Mouse (Mus musculus): ENCODE results near the gene Setd6.

DNA sequence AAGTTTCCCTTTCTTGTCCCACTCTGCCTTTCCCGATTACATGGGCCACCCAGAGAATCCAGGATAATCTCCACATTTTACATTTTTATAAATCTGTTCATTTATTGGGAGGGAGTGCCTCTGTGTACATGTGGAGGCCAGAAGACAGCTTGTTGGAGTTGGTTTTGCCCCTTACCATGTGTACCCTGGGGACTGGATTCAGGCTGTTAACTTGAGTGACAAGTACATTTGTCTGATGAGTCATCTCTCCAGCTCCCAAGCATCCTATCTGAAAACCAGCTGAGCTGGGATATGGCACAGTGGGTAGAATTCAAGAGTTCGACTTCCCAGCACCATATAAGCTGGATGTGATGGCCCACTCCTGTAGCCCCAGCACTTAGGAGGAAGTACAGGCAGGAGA, 45.7 kb upstream of the Setd6 start:
- TF ChIP-seq POLR2A (IDR thresholded peaks at IDR 0.05; ENCODE audit: borderline replicate concordance, insufficient read depth, low read length) (no peak), CTCF (IDR thresholded peaks at IDR 0.05; ENCODE audit: borderline replicate concordance, insufficient read depth, low read depth, low read length) (no peak)

Data from cerebellum, adult 2 months (tissue).